Mouse (Mus musculus): ENCODE results near the gene Dnase2a.

Dnase2a gene

GRCm38 (mm10) chr8:84908421-84909161, at the start of gene Dnase2a:
TSS of gene Dnase2a (plus strand) at chr8:84908560.
- in situ Hi-C loops (cut with MboI): no loop called here

- in situ Hi-C loops (cut with MboI): no loop called here
These were observed 36.7 kb upstream of the Dnase2a start, which contains the start of gene Syce2 for GRCm38 (mm10) chr8:84871376-84872308. TSS of gene Syce2 (plus strand) at chr8:84872111.

- in situ Hi-C loops (cut with MboI): no loop called here
These were observed 35.9 kb upstream of the Dnase2a start for GRCm38 (mm10) chr8:84872309-84872965.

- in situ Hi-C loops (cut with MboI): no loop called here
These were observed 35.3 kb upstream of the Dnase2a start for GRCm38 (mm10) chr8:84873016-84873415.

GRCm38 (mm10) chr8:84874339-84874738, 34.0 kb upstream of the Dnase2a start:
- in situ Hi-C loops (cut with MboI): no loop called here

GRCm38 (mm10) chr8:84877297-84878035, 30.9 kb upstream of the Dnase2a start:
- in situ Hi-C loops (cut with MboI): no loop called here

- in situ Hi-C loops (cut with MboI): no loop called here
These were observed 29.4 kb upstream of the Dnase2a start for GRCm38 (mm10) chr8:84878915-84879314.

GRCm38 (mm10) chr8:84884728-84885127, 23.6 kb upstream of the Dnase2a start:
- in situ Hi-C loops (cut with MboI): no loop called here

GRCm38 (mm10) chr8:84888280-84888679, 20.1 kb upstream of the Dnase2a start:
- in situ Hi-C loops (cut with MboI): no loop called here

- in situ Hi-C loops (cut with MboI): no loop called here
These were observed 19.2 kb upstream of the Dnase2a start for GRCm38 (mm10) chr8:84889141-84889540.

- in situ Hi-C loops (cut with MboI): no loop called here
These were observed 15.2 kb upstream of the Dnase2a start for GRCm38 (mm10) chr8:84892993-84893708.

GRCm38 (mm10) chr8:84893709-84894134, 14.6 kb upstream of the Dnase2a start, which contains the start of gene Gcdh:
TSS of gene Gcdh (minus strand) at chr8:84893921.
- in situ Hi-C loops (cut with MboI): no loop called here

GRCm38 (mm10) chr8:84895963-84896362, 12.4 kb upstream of the Dnase2a start:
- in situ Hi-C loops (cut with MboI): no loop called here

GRCm38 (mm10) chr8:84901071-84901470, 7.3 kb upstream of the Dnase2a start:
- in situ Hi-C loops (cut with MboI): no loop called here

- in situ Hi-C loops (cut with MboI): no loop called here
These were observed 6.6 kb upstream of the Dnase2a start, which contains the start of gene Klf1 for GRCm38 (mm10) chr8:84901752-84902151. TSS of gene Klf1 (plus strand) at chr8:84901928.

GRCm38 (mm10) chr8:84902367-84902919, 5.9 kb upstream of the Dnase2a start:
- in situ Hi-C loops (cut with MboI): no loop called here

GRCm38 (mm10) chr8:84902920-84903661, 5.3 kb upstream of the Dnase2a start:
- in situ Hi-C loops (cut with MboI): no loop called here

- in situ Hi-C loops (cut with MboI): no loop called here
These were observed 4.0 kb upstream of the Dnase2a start for GRCm38 (mm10) chr8:84904351-84904750.

- in situ Hi-C loops (cut with MboI): no loop called here
These were observed 1.3 kb upstream of the Dnase2a start for GRCm38 (mm10) chr8:84907037-84907436.

GRCm38 (mm10) chr8:84907493-84907892, 867 bp upstream of the Dnase2a start:
- in situ Hi-C loops (cut with MboI): no loop called here

Data from mature B cell (primary cell).